Mouse (Mus musculus): ENCODE measurements around the gene Atp5g3. TPM values are rescaled to one million over a fixed set of nuclear protein-coding genes. Genes with fewer than 3 reads are reported as not detected.

Atp5g3 gene
- polyA plus RNA-seq, 1 experiment from 2014 or later, result 886 TPM

DNA sequence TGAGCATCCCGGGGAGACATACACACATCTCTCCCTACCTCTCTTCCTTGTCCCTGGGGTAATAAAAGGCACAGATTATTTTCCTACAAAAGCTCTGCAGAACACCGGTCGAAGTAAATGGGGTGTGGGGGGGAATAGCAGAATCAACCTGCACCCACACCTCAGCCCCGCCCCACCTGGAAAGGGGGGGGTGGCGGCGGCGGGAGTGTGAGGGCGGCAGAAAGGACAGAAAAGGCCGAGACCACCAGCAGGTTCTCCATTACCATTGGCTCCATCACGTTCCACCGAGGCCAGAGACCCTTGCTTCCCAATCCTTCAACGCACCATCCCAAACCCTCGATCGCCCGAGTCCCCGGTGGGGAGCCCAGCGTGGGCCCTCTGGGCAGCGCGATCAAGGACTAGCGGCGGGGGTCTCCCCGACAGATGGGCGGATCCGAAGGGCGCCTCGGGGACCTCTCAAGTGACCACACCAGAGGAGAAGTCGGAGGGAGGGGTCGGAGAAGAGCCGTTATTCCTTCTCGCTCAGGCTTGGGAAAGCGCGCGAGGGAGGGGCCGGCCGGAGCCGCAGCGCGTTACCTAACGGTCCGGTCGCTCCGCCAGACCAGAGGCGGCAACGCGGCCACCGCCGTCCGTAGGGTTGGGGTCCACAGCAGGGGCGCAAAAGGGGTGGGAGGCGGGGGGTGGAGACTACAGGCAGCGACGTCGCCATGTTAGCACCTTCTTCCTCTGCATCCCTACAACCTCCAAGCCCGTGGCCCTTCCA lies 19.2 kb downstream of the Atp5g3 start:
- under 1% methylated on average over 54 of the region's 54 CpGs for WGBS
- Histone ChIP-seq H3K4me2 (peak overlapping the region; percentile 72), H3K9ac (ENCODE audit: low read length) (peak overlapping the region; percentile 94), H3K36me3 (ENCODE audit: control insufficient read depth, insufficient read depth, low read length) (no peaks in the 10 kb centered on the region; the same call in 1 of the 2 replicates), H3K4me3 (ENCODE audit: low read depth, low read length) (peak overlapping the region; percentile 76), H3K27me3 (ENCODE audit: control insufficient read depth, insufficient read depth, low read length) (no peaks in the 10 kb centered on the region), H3K4me1 (ENCODE audit: control insufficient read depth, insufficient read depth, low read length) (0 out of 2 replicates have a peak, but pooled peaks cover 5% of the 10 kb centered on the region), H3K9me3 (ENCODE audit: control insufficient read depth, low read length) (no peaks in the 10 kb centered on the region), H3K27ac (ENCODE audit: low read depth, low read length) (peak overlapping the region; percentile 80)
- peak; percentile 96 for DNase-seq (ENCODE audit: low spot score, missing footprints)
- peak; percentile 76 for ATAC-seq (ENCODE audit: low FRiP score)

DNA sequence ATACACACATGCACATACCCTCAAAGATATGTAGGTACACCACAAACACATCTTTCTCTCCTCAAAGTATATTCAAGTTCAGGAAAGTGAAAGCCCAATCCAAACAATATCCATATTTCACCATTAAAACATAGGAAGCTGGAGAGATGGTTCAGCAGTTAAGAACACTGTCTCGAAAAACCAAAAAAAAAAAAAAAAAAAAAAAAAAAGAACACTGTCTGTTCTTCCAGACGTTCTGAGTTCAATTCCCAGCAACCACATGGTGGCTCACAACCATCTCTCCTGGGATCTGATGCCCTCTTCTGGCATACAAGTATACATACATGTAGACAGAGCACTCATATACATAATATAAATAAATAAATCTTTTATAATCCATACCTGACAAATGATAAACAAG lies 25.1 kb downstream of the Atp5g3 start:
- Histone ChIP-seq H3K36me3 (ENCODE audit: control insufficient read depth, insufficient read depth, low read length) (no peaks in the 10 kb centered on the region; the same call in 1 of the 2 replicates), H3K4me3 (ENCODE audit: low read depth, low read length) (no peak overlapping the region), H3K27me3 (ENCODE audit: control insufficient read depth, insufficient read depth, low read length) (no peaks in the 10 kb centered on the region), H3K9me3 (ENCODE audit: control insufficient read depth, low read length) (no peaks in the 10 kb centered on the region), H3K4me2 (no peak overlapping the region), H3K27ac (ENCODE audit: low read depth, low read length) (no peak overlapping the region), H3K4me1 (ENCODE audit: control insufficient read depth, insufficient read depth, low read length) (no peaks in the 10 kb centered on the region), H3K9ac (ENCODE audit: low read length) (no peak overlapping the region)
- peak; percentile 62 for DNase-seq (ENCODE audit: low spot score, missing footprints)
- no peak for ATAC-seq (ENCODE audit: low FRiP score)
- 83% methylated on average over 2 of the region's 2 CpGs for WGBS

DNA sequence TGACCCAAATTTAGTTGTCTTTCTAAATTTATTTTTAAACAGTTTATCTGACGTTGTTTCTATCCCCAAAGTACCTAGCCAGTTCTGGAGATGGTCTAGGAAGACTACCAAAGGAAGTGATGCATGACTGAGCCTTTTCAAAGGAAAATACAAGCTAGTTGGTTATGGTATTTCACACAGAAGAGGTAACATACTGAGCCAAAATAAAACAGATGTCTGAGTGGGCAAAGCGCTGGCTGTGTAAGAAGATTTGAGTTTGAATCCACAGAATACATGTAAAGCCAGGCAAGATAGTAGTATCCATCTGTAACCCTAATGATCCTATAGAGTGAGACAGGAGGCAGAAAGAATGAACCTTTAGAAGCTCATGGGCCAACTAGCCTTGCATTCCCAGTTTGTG lies 33.2 kb downstream of the Atp5g3 start:
- no peak overlapping the region for H3K27ac ChIP-seq (ENCODE audit: low read depth, low read length)
- no peaks in the 10 kb centered on the region for H3K27me3 ChIP-seq (ENCODE audit: control insufficient read depth, insufficient read depth, low read length)
- DNase-seq (ENCODE audit: low spot score, missing footprints), result no peak
- H3K9ac ChIP-seq (ENCODE audit: low read length), result no peak overlapping the region
- no peaks in the 10 kb centered on the region; the same call in 1 of the 2 replicates for H3K36me3 ChIP-seq (ENCODE audit: control insufficient read depth, insufficient read depth, low read length)
- no peaks in the 10 kb centered on the region for H3K4me1 ChIP-seq (ENCODE audit: control insufficient read depth, insufficient read depth, low read length)
- H3K9me3 ChIP-seq (ENCODE audit: control insufficient read depth, low read length), result no peaks in the 10 kb centered on the region
- ATAC-seq (ENCODE audit: low FRiP score), result no peak
- H3K4me2 ChIP-seq, result no peak overlapping the region
- H3K4me3 ChIP-seq (ENCODE audit: low read depth, low read length), result no peak overlapping the region
- WGBS, result 88% methylated on average over 2 of the region's 2 CpGs

DNA sequence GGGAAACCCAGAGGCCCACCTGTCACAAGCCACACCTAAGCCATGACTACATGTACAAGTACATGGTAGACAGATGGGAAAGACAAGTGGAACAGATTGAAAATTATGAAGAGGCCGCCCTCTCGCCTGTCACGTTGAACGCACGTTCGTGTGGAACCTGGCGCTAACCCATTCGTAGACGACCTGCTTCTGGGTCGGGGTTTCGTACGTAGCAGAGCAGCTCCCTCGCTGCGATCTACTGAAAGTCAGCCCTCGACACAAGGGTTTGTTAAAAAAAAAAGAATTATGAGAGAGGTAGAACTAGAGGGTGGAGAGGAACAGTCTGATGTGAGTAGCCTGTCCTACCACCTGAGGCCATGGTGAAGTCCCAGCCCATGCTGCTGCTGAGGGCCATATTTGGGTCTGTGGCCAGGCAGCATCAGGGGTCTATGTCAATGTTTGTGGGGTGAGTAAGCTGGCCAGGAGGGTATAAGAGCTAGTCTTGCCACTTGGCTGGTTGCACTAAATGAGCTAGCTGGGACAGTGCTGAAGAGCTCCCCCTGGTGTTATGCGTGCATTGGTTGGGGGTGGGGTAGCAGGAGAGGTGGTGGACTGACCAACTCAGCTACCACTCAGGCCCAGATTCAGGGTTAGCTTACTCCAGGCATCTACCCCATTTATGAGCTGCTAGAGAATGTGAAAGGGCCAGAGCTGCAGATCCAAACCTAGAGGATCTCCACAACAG lies 43.2 kb downstream of the Atp5g3 start:
- no peaks in the 10 kb centered on the region for H3K4me1 ChIP-seq (ENCODE audit: control insufficient read depth, insufficient read depth, low read length)
- no peak overlapping the region for H3K9ac ChIP-seq (ENCODE audit: low read length)
- no peaks in the 10 kb centered on the region for H3K27me3 ChIP-seq (ENCODE audit: control insufficient read depth, insufficient read depth, low read length)
- H3K36me3 ChIP-seq (ENCODE audit: control insufficient read depth, insufficient read depth, low read length), result no peaks in the 10 kb centered on the region; the same call in 1 of the 2 replicates
- 78% methylated on average over 16 of the region's 16 CpGs for WGBS
- no peak overlapping the region for H3K27ac ChIP-seq (ENCODE audit: low read depth, low read length)
- no peak overlapping the region for H3K4me3 ChIP-seq (ENCODE audit: low read depth, low read length)
- ATAC-seq (ENCODE audit: low FRiP score) (no peak), DNase-seq (ENCODE audit: low spot score, missing footprints) (peak; percentile 86)
- no peak overlapping the region for H3K4me2 ChIP-seq
- no peaks in the 10 kb centered on the region for H3K9me3 ChIP-seq (ENCODE audit: control insufficient read depth, low read length)

DNA sequence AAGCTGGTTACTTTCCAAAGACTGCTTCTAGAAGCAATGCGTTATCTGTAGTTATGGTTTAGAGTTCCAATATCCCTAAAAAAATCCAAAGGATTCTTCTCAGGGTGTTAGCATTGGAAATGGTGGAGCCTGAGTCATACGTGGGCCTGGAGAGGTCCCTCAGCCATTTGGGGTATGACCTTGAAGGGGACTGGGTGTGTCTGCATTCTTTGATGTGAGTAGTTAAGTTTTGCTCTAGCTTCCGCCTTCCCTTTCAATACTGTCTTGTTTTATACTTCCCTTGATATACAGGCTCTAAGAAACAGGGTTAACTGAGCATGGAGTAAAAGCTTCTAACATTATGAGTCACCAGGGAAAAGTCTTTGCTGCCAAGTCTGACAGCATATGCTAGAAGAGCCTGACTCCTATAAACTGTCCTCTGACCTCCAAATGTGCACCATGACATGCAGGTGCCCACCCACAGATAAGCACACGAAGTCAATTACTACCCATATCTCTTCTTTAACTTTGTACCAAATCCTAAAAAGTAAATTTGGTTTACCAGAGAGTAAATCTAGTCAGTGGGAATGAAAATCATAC lies 51.0 kb downstream of the Atp5g3 start:
- Histone ChIP-seq H3K9me3 (ENCODE audit: control insufficient read depth, low read length) (no peaks in the 10 kb centered on the region), H3K27ac (ENCODE audit: low read depth, low read length) (no peak overlapping the region), H3K27me3 (ENCODE audit: control insufficient read depth, insufficient read depth, low read length) (no peaks in the 10 kb centered on the region), H3K4me1 (ENCODE audit: control insufficient read depth, insufficient read depth, low read length) (no peaks in the 10 kb centered on the region), H3K4me2 (no peak overlapping the region), H3K36me3 (ENCODE audit: control insufficient read depth, insufficient read depth, low read length) (no peaks in the 10 kb centered on the region), H3K4me3 (ENCODE audit: low read depth, low read length) (no peak overlapping the region), H3K9ac (ENCODE audit: low read length) (no peak overlapping the region)
- ATAC-seq (ENCODE audit: low FRiP score) (no peak), DNase-seq (ENCODE audit: low spot score, missing footprints) (no peak)
- WGBS, result 91% methylated on average over 4 of the region's 4 CpGs

Other genes starting within 250 kb of the Atp5g3 start
- 84.0 and 86.7 TPM in 2 replicates for gene Chn1, start 136.0 kb downstream of the Atp5g3 start, polyA plus RNA-seq (2014; fragmentation: Nextera tagmentation; extraction: Ambion mirVana)
- gene Atf2, start 18.7 kb downstream of the Atp5g3 start, polyA plus RNA-seq (2014; fragmentation: Nextera tagmentation; extraction: Ambion mirVana), result 83.3 and 106 TPM in 2 replicates

All from midbrain, embryonic 11.5 days (tissue).